Mouse (Mus musculus) hindbrain, embryonic 14.5 days (tissue): ENCODE results near the gene Mavs. TPM values are rescaled to one million over a fixed set of nuclear protein-coding genes. Genes with fewer than 3 reads are reported as not detected.

Experiments
- ATAC-seq: fragments of 200-750 bp; cut with Nextera tagmentation; 2 replicates; pipeline ENCODE4 v1.8.0; 2017; ENCODE audit warnings: moderate number of reproducible peaks, mild to moderate bottlenecking, moderate TSS enrichment, moderate library complexity; ENCODE audit not compliant: low FRiP score
- DNase-seq: peaks from one replicate; pipeline ENCODE4 v3.0.0-alpha.2; 2015; ENCODE audit warnings: low spot score
- H3K27ac ChIP-seq: fragments of 300-500 bp; sonication (generic); 2 replicates; pipeline ENCODE4 v1.5.1; 2014; ENCODE audit warnings: mild to moderate bottlenecking, moderate library complexity
- H3K27me3 ChIP-seq: fragments of 300-500 bp; sonication (generic); 2 replicates; pipeline ENCODE4 v1.6.1; 2014; ENCODE audit warnings: mild to moderate bottlenecking, low read length, mixed read lengths; ENCODE audit not compliant: control insufficient read depth, insufficient read depth
- H3K36me3 ChIP-seq: fragments of 300-500 bp; sonication (generic); replicated peaks from 2 replicates; pipeline ENCODE4 v1.6.1; 2014; ENCODE audit not compliant: control insufficient read depth, insufficient read depth
- H3K4me1 ChIP-seq: fragments of 300-500 bp; sonication (generic); replicated peaks from 2 replicates; pipeline ENCODE4 v1.6.1; 2014; ENCODE audit warnings: antibody characterized with exemption, low read length, mixed read lengths; ENCODE audit not compliant: control insufficient read depth, insufficient read depth
- H3K4me2 ChIP-seq: fragments of 300-500 bp; sonication (generic); replicated peaks from 2 replicates; pipeline ENCODE4 v1.6.1; 2014; ENCODE audit warnings: mild to moderate bottlenecking, moderate library complexity
- H3K4me3 ChIP-seq: fragments of 300-500 bp; sonication (generic); replicated peaks from 2 replicates; pipeline ENCODE4 v1.5.1; 2014; ENCODE audit warnings: mild to moderate bottlenecking, low read length
- H3K9ac ChIP-seq: fragments of 300-500 bp; sonication (generic); 2 replicates; pipeline ENCODE4 v1.6.1; 2014
- H3K9me3 ChIP-seq: fragments of 300-500 bp; sonication (generic); 2 replicates; pipeline ENCODE4 v1.6.1; 2016; ENCODE audit warnings: low read length; ENCODE audit not compliant: control insufficient read depth
- WGBS: fragments of 180-500 bp; shearing (Covaris S2); extraction: QIAGEN DNeasy Blood & Tissue Kit; methylation state at CpG from one replicate; pipeline ENCODE4 v1.1.7; 2014; 5-methylcytosine and 5-hydroxymethylcytosine counted together
- polyA plus RNA-seq: library from polyadenylated mRNA; unstranded; fragments of >200 nt; fragmentation: Nextera tagmentation; extraction: Ambion mirVana; gene quantifications from 2 replicates; pipeline ENCODE4 v1.2.1, GENCODE M21; 2014

Mavs gene
- polyA plus RNA-seq, 1 experiment from 2014 or later = 5.8 TPM

GRCm38 (mm10) chr2:131209969-131210792, 23.7 kb upstream of the Mavs start:
- WGBS = 1% methylated on average over 50 of the region's 50 CpGs
- Histone ChIP-seq H3K27me3 (no peaks in the 10 kb centered on the region), H3K27ac (peak overlapping the region; percentile 88), H3K4me3 (peak overlapping the region; percentile 52), H3K4me2 (peak overlapping the region; percentile 80), H3K9ac (peak overlapping the region; percentile 72), H3K9me3 (no peaks in the 10 kb centered on the region), H3K4me1 (peaks cover 16% of the 10 kb centered on the region), H3K36me3 (peaks cover 10% of the 10 kb centered on the region)
- ATAC-seq = peak; percentile 97
- peak; percentile 96 for DNase-seq

GRCm38 (mm10) chr2:131211026-131211615, 22.7 kb upstream of the Mavs start:
- 71% methylated on average over 9 of the region's 9 CpGs for WGBS
- peaks cover 16% of the 10 kb centered on the region for H3K4me1 ChIP-seq
- peaks cover 10% of the 10 kb centered on the region for H3K36me3 ChIP-seq
- H3K9me3 ChIP-seq = no peaks in the 10 kb centered on the region
- peak overlapping the region; percentile 88 for H3K27ac ChIP-seq
- H3K9ac ChIP-seq = peak overlapping the region; percentile 72
- H3K4me3 ChIP-seq = peak overlapping the region; percentile 52
- DNase-seq = no peak
- peak overlapping the region; percentile 80 for H3K4me2 ChIP-seq
- ATAC-seq = no peak
- no peaks in the 10 kb centered on the region for H3K27me3 ChIP-seq

- Histone ChIP-seq H3K4me3 (no peak overlapping the region), H3K9me3 (no peaks in the 10 kb centered on the region), H3K27ac (no peak overlapping the region), H3K4me2 (no peak overlapping the region), H3K27me3 (no peaks in the 10 kb centered on the region), H3K4me1 (peaks cover 16% of the 10 kb centered on the region), H3K36me3 (peaks cover 10% of the 10 kb centered on the region), H3K9ac (no peak overlapping the region)
- DNase-seq (no peak), ATAC-seq (no peak)
- 86% methylated on average over 7 of the region's 7 CpGs for WGBS
These were observed 20.1 kb upstream of the Mavs start for GRCm38 (mm10) chr2:131213773-131214172.

- WGBS = 87% methylated on average over 7 of the region's 7 CpGs
- H3K27ac ChIP-seq = no peak overlapping the region
- H3K4me1 ChIP-seq = peaks cover 5% of the 10 kb centered on the region
- H3K9ac ChIP-seq = no peak overlapping the region
- H3K27me3 ChIP-seq = no peaks in the 10 kb centered on the region
- H3K36me3 ChIP-seq = peaks cover 10% of the 10 kb centered on the region
- no peak overlapping the region for H3K4me2 ChIP-seq
- ATAC-seq (no peak), DNase-seq (no peak)
- no peaks in the 10 kb centered on the region for H3K9me3 ChIP-seq
- no peak overlapping the region for H3K4me3 ChIP-seq
These were observed 17.7 kb upstream of the Mavs start for GRCm38 (mm10) chr2:131215941-131216858.

GRCm38 (mm10) chr2:131220030-131220429, 13.8 kb upstream of the Mavs start:
- 83% methylated on average over 4 of the region's 4 CpGs for WGBS
- H3K36me3 ChIP-seq = no peaks in the 10 kb centered on the region
- ATAC-seq = no peak
- H3K4me3 ChIP-seq = no peak overlapping the region
- no peaks in the 10 kb centered on the region for H3K27me3 ChIP-seq
- no peak overlapping the region for H3K9ac ChIP-seq
- no peak overlapping the region for H3K4me2 ChIP-seq
- no peak for DNase-seq
- no peak overlapping the region for H3K27ac ChIP-seq
- no peaks in the 10 kb centered on the region for H3K4me1 ChIP-seq
- no peaks in the 10 kb centered on the region for H3K9me3 ChIP-seq

- Histone ChIP-seq H3K36me3 (no peaks in the 10 kb centered on the region), H3K27ac (no peak overlapping the region), H3K27me3 (no peaks in the 10 kb centered on the region), H3K4me2 (no peak overlapping the region), H3K4me3 (no peak overlapping the region), H3K9me3 (no peaks in the 10 kb centered on the region), H3K9ac (no peak overlapping the region), H3K4me1 (no peaks in the 10 kb centered on the region)
- ATAC-seq (no peak), DNase-seq (no peak)
- 73% methylated on average over 3 of the region's 3 CpGs for WGBS
These were observed 11.9 kb upstream of the Mavs start for GRCm38 (mm10) chr2:131221853-131222515.

- Histone ChIP-seq H3K9ac (no peak overlapping the region), H3K36me3 (no peaks in the 10 kb centered on the region), H3K27me3 (no peaks in the 10 kb centered on the region), H3K4me3 (no peak overlapping the region), H3K4me2 (no peak overlapping the region), H3K4me1 (no peaks in the 10 kb centered on the region), H3K9me3 (no peaks in the 10 kb centered on the region), H3K27ac (no peak overlapping the region)
- DNase-seq = no peak
- ATAC-seq = no peak
- 53% methylated on average over 5 of the region's 5 CpGs for WGBS
These were observed 11.3 kb upstream of the Mavs start for GRCm38 (mm10) chr2:131222562-131222961.

GRCm38 (mm10) chr2:131223569-131223968, 10.3 kb upstream of the Mavs start:
- 77% methylated on average over 1 of the region's 1 CpGs for WGBS
- DNase-seq = no peak

More at GRCm38 (mm10) chr2:131223569-131223968, 10.3 kb upstream of the Mavs start:
- H3K4me3 ChIP-seq = no peak overlapping the region
- ATAC-seq = no peak
- H3K9me3 ChIP-seq = no peaks in the 10 kb centered on the region
- H3K27ac ChIP-seq = no peak overlapping the region
- H3K27me3 ChIP-seq = no peaks in the 10 kb centered on the region
- H3K36me3 ChIP-seq = no peaks in the 10 kb centered on the region
- no peak overlapping the region for H3K9ac ChIP-seq
- H3K4me2 ChIP-seq = no peak overlapping the region
- no peaks in the 10 kb centered on the region for H3K4me1 ChIP-seq
